Mouse (Mus musculus): Measurements from ENCODE around the gene Sdf2l1. TPM values are rescaled to one million over a fixed set of nuclear protein-coding genes. Genes with fewer than 3 reads are reported as not detected.

Gene Sdf2l1
- polyA plus RNA-seq (2012; ENCODE audit: low replicate concordance): 74.0 and 181 TPM in 2 replicates

GRCm38 (mm10) chr16:17132089-17132905 lies at the start of gene Sdf2l1:
TSS of gene Sdf2l1 (minus strand) at chr16:17132383.

GRCm38 (mm10) chr16:17146772-17147235 lies 14.6 kb upstream of the Sdf2l1 start, which contains the start of gene Ccdc116:
TSS of gene Ccdc116 (minus strand) at chr16:17147229.

DNA sequence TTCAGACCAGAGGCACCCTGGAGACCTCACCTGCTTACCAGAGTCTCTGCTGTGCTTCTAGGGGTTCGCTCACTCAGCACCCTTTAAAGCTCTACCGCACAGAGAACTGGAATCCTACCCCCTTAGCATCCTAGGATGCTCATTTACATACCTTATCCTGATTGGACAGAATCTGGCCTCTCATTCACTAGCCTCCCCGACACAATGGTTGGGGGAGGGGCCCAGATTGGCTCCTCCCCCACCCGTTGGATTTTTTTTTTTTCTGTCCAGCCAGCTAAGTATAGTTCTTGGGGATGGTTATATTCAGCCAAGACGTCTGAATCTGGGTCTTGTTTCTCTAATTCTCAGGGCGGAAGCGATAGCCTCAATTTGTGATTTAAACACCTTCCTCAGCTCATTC lies 12.2 kb upstream of the Sdf2l1 start, which contains the start of gene Ydjc:
Ydjc (plus strand) TSS at position 283 of the 400 bp plus-strand sequence.

DNA sequence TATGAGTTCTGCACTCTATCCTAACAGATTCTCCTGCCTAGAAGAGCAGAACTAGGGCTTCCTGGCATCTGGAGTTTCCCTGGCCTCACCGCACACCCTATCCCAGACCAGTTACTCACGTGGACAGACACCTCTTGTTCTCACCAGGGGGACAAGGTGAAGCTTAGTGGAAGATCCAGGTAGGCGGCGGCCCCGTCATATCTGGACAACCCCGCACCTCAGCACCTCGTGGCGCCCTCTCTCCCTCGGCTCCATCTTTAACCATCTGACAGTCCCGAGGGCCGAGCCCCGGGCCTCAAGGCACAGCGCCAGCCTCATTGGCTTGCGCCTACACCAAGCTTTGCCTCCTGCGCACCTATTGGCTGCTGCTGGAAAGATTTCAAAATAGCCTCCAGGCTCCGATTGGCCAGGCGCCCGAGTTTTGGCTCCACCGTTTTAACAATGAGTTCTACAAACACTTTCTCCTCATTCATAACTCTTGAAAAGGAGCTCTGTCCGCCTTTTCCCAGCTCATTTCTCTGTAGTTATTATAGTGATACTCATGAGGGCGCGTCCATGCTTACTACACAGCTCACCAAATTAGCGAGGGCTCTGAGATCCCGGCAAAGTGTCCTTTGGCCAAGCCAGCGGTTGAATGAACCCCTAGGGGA lies 7.2 kb downstream of the Sdf2l1 start, which contains the start of gene 2610318N02Rik:
2610318N02Rik (minus strand) TSS at position 297 of the 650 bp plus-strand sequence.

GRCm38 (mm10) chr16:17110771-17111743 lies 21.1 kb downstream of the Sdf2l1 start, which contains the start of gene Ppil2:
TSS of gene Ppil2 (minus strand) at chr16:17111257.

Other genes starting within 250 kb of the Sdf2l1 start
- gene Ppm1f, start 235.9 kb downstream of the Sdf2l1 start, polyA plus RNA-seq (2012; ENCODE audit: low replicate concordance): 2.6 and 7.3 TPM in 2 replicates
- 28.5 and 40.4 TPM in 2 replicates for gene Mapk1, start 149.0 kb downstream of the Sdf2l1 start, polyA plus RNA-seq (2012; ENCODE audit: low replicate concordance)
- 0.42 and 0.83 TPM in 2 replicates for gene Ypel1, start 62.7 kb downstream of the Sdf2l1 start, polyA plus RNA-seq (2012; ENCODE audit: low replicate concordance)
- 67.1 and 127 TPM in 2 replicates for gene Ppil2, start 21.1 kb downstream of the Sdf2l1 start, polyA plus RNA-seq (2012; ENCODE audit: low replicate concordance)
- 4.8 and 5.8 TPM in 2 replicates for gene 2610318N02Rik, start 7.2 kb downstream of the Sdf2l1 start, polyA plus RNA-seq (2012; ENCODE audit: low replicate concordance)
- 10.2 and 23.9 TPM in 2 replicates for gene Ydjc, start 12.2 kb upstream of the Sdf2l1 start, polyA plus RNA-seq (2012; ENCODE audit: low replicate concordance)
- gene Ccdc116, start 14.8 kb upstream of the Sdf2l1 start, polyA plus RNA-seq (2012; ENCODE audit: low replicate concordance): 1.6 and 1.7 TPM in 2 replicates
- gene Ube2l3, start 70.3 kb upstream of the Sdf2l1 start, polyA plus RNA-seq (2012; ENCODE audit: low replicate concordance): 55.2 and 55.9 TPM in 2 replicates
- gene Rimbp3, start 76.2 kb upstream of the Sdf2l1 start, polyA plus RNA-seq (2012; ENCODE audit: low replicate concordance): 0.09 and 0.10 TPM in 2 replicates
- 2.1 and 2.7 TPM in 2 replicates for gene Hic2, start 101.2 kb upstream of the Sdf2l1 start, polyA plus RNA-seq (2012; ENCODE audit: low replicate concordance)
- gene Tmem191c, start 143.7 kb upstream of the Sdf2l1 start, polyA plus RNA-seq (2012; ENCODE audit: low replicate concordance): 17.8 and 50.5 TPM in 2 replicates
- not detected in 2 replicates for gene Serpind1, start 199.0 kb upstream of the Sdf2l1 start, polyA plus RNA-seq (2012; ENCODE audit: low replicate concordance)